9 mouse cellular contexts compared by ENCODE assay signal in the genomic region with DNA sequence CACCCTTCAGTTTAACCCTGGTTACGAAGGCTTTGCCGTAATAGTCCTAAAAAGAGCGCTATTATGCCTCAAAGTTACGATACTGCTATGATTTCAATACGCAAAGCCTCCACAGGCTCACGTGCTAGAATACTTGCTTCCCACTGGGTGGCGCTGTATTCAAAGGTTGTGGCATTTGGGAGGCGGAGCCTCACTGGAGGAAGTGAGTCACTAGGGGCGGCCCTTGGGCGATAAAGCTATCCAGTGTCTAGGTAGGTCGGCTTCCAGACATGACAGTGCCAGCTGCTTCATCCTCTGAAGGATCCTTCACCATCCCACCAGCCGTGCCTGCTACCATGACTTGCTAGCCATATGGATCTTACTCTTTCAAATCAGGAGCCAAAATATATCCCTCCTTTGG.
DNase-seq lines count a peak whose midpoint lies in the region; ATAC-seq and TF ChIP-seq lines count a peak whose summit lies in the region.
"Had no signal": no experiment of that assay in that cellular context is flagged by ENCODE, and none has a peak within 500 bp of the region (broad histone marks: within the 10 kb centered on the region; RNA-seq: fewer than 3 reads in every experiment).

No protein-coding gene starts in this region.

- no peaks in the 10 kb centered on the region for H3K36me3 ChIP-seq in kidney, adult 2 months (ENCODE audit: control insufficient read depth, insufficient read depth, low read length)
- H3K36me3 ChIP-seq in kidney, embryonic 16.5 days (ENCODE audit: insufficient read depth, low read length): peaks cover 46% of the 10 kb centered on the region

- no peaks in the 10 kb centered on the region for H3K9me3 ChIP-seq in kidney, embryonic 16.5 days (ENCODE audit: low read length)
- H3K9me3 ChIP-seq: embryonic facial prominence, embryonic 12.5 days had no signal

- no peak for ATAC-seq in kidney, embryonic 16.5 days (ENCODE audit: low FRiP score, low TSS enrichment)
- peak; percentile 98 for ATAC-seq in megakaryocyte progenitor cell, adult 5-6 weeks (replicated peaks; ENCODE audit: poor library complexity)
- no peak for ATAC-seq in erythroblast, adult 5-6 weeks (replicated peaks; ENCODE audit: low FRiP score, poor library complexity, severe bottlenecking)

- H3K4me3 ChIP-seq in kidney, adult 2 months (ENCODE audit: insufficient read depth, low read depth, low read length): no peak overlapping the region
- no peak overlapping the region for H3K4me3 ChIP-seq in kidney, embryonic 16.5 days (ENCODE audit: low read length)
- H3K4me3 ChIP-seq: embryonic facial prominence, embryonic 12.5 days had no signal

- H3K4me2 ChIP-seq in kidney, embryonic 16.5 days (replicated peaks; ENCODE audit: low read depth, low read length): no peak overlapping the region
- H3K4me2 ChIP-seq: embryonic facial prominence, embryonic 12.5 days had no signal

- TF ChIP-seq POLR2A in kidney, adult 2 months (IDR thresholded peaks at IDR 0.05; ENCODE audit: low read depth, low read length): no peak

- peak; percentile 23 for DNase-seq in kidney, adult 2 months
- DNase-seq in A20 (ENCODE audit: low read depth, low spot score): peak; percentile 68
- peak; percentile 64 for DNase-seq in NIH3T3 (ENCODE audit: low read depth)
- peak; percentile 63 for DNase-seq in cerebellum, adult 9-11 months
- DNase-seq in heart, postnatal 14 days: peak; percentile 52 to 63

- intact Hi-C loops in heart, postnatal 14 days (cut with DNase I): no loop called here

- no peaks in the 10 kb centered on the region for H3K27me3 ChIP-seq in kidney, adult 2 months (replicated peaks; ENCODE audit: control insufficient read depth, insufficient read depth, low read length)
- no peaks in the 10 kb centered on the region for H3K27me3 ChIP-seq in kidney, embryonic 16.5 days (ENCODE audit: insufficient read depth, low read length)
- H3K27me3 ChIP-seq: embryonic facial prominence, embryonic 12.5 days had no signal

- no peak overlapping the region for H3K9ac ChIP-seq in kidney, embryonic 16.5 days (replicated peaks; ENCODE audit: low read length)
- H3K9ac ChIP-seq: embryonic facial prominence, embryonic 12.5 days had no signal

- H3K27ac ChIP-seq in kidney, adult 2 months (ENCODE audit: insufficient read depth, low read depth, low read length): no peak overlapping the region
- no peak overlapping the region for H3K27ac ChIP-seq in kidney, embryonic 16.5 days (ENCODE audit: low read length)
- H3K27ac ChIP-seq: embryonic facial prominence, embryonic 12.5 days had no signal

- WGBS in kidney, adult 2 months: 91% methylated on average over 12 of the region's 12 CpGs
- WGBS in kidney, embryonic 16.5 days: 92% methylated on average over 12 of the region's 12 CpGs

- TF ChIP-seq CTCF in kidney, adult 2 months (conservative IDR thresholded peaks at IDR 0.05; ENCODE audit: insufficient read depth, insufficient read length, low read depth, low read length): peak; percentile 48

- H3K4me1 ChIP-seq in kidney, adult 2 months (ENCODE audit: control insufficient read depth, insufficient read depth, low read length): no peaks in the 10 kb centered on the region
- H3K4me1 ChIP-seq in kidney, embryonic 16.5 days (ENCODE audit: insufficient read depth, low read length): no peaks in the 10 kb centered on the region
- H3K4me1 ChIP-seq: embryonic facial prominence, embryonic 12.5 days had no signal
